Mouse (Mus musculus): ENCODE measurements around the gene Hist2h3c2.

DNA sequence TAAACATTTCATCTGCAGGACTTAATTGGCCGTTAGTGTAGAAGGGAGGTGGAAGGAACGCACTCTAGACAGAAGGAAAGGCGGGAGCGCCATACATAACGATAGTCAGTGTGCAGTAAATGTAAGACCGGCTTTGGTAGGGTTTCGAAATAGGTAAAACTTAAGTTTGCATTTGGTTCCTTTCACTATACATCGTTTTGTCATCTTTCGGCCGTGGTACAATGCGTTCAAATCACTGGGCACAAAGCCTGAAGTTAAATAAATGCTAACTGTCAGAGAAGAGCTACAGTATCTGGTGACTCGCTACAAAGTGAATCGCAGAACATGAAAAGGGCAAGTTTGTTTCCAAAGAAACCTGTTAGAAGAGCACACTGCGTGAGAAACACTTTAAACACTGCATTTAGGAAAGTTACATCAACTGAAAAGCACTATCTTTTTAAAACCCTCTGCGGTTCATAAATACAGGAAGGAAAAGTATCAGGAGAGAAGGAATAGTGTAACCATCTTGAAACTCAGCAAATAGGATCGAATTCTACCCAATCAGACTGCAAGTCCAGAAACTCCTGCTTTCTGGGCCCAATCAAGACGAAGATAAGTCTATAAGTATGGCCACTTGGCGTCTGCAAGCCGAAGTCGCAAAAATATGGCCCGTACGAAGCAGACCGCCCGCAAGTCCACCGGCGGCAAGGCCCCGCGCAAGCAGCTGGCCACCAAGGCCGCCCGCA lies 29.3 kb upstream of the Hist2h3c2 start, which contains the start of gene Hist2h3b:
- TF ChIP-seq POLR2A (IDR thresholded peaks at IDR 0.05; ENCODE audit: low read depth, low read length), result peak; percentile 94
- no peak for TF ChIP-seq CTCF (IDR thresholded peaks at IDR 0.05; ENCODE audit: extremely low read depth, insufficient read depth, insufficient read length, insufficient replicate concordance)
